Comparison of ENCODE assay signal across 21 mouse cellular contexts in genomic region chr2:10021296-10021695, GRCm38 (mm10). TPM values are rescaled to one million over a fixed set of nuclear protein-coding genes. Genes with fewer than 3 reads are reported as not detected.
A peak's percentile ranks its signal among the peaks of the same experiment; 100 is the strongest.
DNase-seq lines count a peak whose midpoint lies in the region; ATAC-seq and TF ChIP-seq lines count a peak whose summit lies in the region.
"Had no signal": no experiment of that assay in that cellular context is flagged by ENCODE, and none has a peak within 500 bp of the region (broad histone marks: within the 10 kb centered on the region; RNA-seq: fewer than 3 reads in every experiment).

No protein-coding gene starts in this region.

- TF ChIP-seq CTCF in gastrocnemius, adult 2 months (IDR thresholded peaks at IDR 0.05): no peak
- no peak for TF ChIP-seq CTCF in cerebellum, adult 2 months (IDR thresholded peaks at IDR 0.05; ENCODE audit: borderline replicate concordance, insufficient read depth, low read depth, low read length)

- H3K36me3 ChIP-seq in intestine, embryonic 15.5 days: no peaks in the 10 kb centered on the region
- H3K36me3 ChIP-seq: forebrain, embryonic 15.5 days; heart, embryonic 12.5 days; hindbrain, embryonic 13.5 days; limb, embryonic 13.5 days; lung, embryonic 15.5 days had no signal

- TF ChIP-seq POLR2A in cerebellum, adult 2 months (IDR thresholded peaks at IDR 0.05; ENCODE audit: borderline replicate concordance, insufficient read depth, low read length): no peak

- no peaks in the 10 kb centered on the region for H3K4me1 ChIP-seq in cerebellum, adult 2 months (ENCODE audit: control insufficient read depth, insufficient read depth, low read length)
- no peaks in the 10 kb centered on the region for H3K4me1 ChIP-seq in intestine, embryonic 15.5 days (replicated peaks)
- H3K4me1 ChIP-seq: embryonic facial prominence, embryonic 13.5 days; forebrain, embryonic 15.5 days; heart, embryonic 12.5 days; hindbrain, embryonic 13.5 days; limb, embryonic 13.5 days; lung, embryonic 15.5 days had no signal

- DNase-seq in gastrocnemius, adult 2 months: peak; percentile 68
- DNase-seq in gastrocnemius, postnatal 25 days: no peak
- DNase-seq in cerebellum, adult 11 months: peak; percentile 35
- DNase-seq in cerebellum, adult 2 months: peak; percentile 56 to 66
- peak; percentile 50 to 60 for DNase-seq in cerebellum, postnatal 36 days
- DNase-seq in ovary, adult 18-20 months (ENCODE audit: low spot score): no peak
- DNase-seq in frontal cortex, postnatal 36 days (ENCODE audit: low spot score in 2 of 2): no peak
- DNase-seq: heart, postnatal 14 days; lung, postnatal 4 days; retina, postnatal 1 day; thymus, postnatal 14 days had no signal

- no peak for ATAC-seq in intestine, embryonic 15.5 days
- ATAC-seq: forebrain, embryonic 15.5 days; inflammation-experienced regulatory T-cells, adult 6 months had no signal

- H3K27me3 ChIP-seq in cerebellum, adult 2 months (ENCODE audit: control insufficient read depth, insufficient read depth, low read length): no peaks in the 10 kb centered on the region
- H3K27me3 ChIP-seq in intestine, embryonic 15.5 days (replicated peaks): no peaks in the 10 kb centered on the region
- H3K27me3 ChIP-seq: embryonic facial prominence, embryonic 13.5 days; forebrain, embryonic 15.5 days; heart, embryonic 12.5 days; hindbrain, embryonic 13.5 days; limb, embryonic 13.5 days; lung, embryonic 15.5 days had no signal

- H3K27ac ChIP-seq in gastrocnemius, adult 2 months: no peak overlapping the region
- H3K27ac ChIP-seq in cerebellum, adult 2 months (ENCODE audit: insufficient read depth, low read length): no peak overlapping the region
- no peak overlapping the region for H3K27ac ChIP-seq in intestine, embryonic 15.5 days
- H3K27ac ChIP-seq: embryonic facial prominence, embryonic 13.5 days; forebrain, embryonic 15.5 days; hindbrain, embryonic 13.5 days; limb, embryonic 13.5 days; liver, embryonic 14.5 days; lung, embryonic 15.5 days; stomach, postnatal 0 days had no signal

- H3K9me3 ChIP-seq in intestine, embryonic 15.5 days: no peaks in the 10 kb centered on the region
- H3K9me3 ChIP-seq: embryonic facial prominence, embryonic 13.5 days; forebrain, embryonic 15.5 days; heart, embryonic 12.5 days; hindbrain, embryonic 13.5 days; limb, embryonic 13.5 days; lung, embryonic 15.5 days had no signal

- H3K4me3 ChIP-seq in gastrocnemius, adult 2 months: no peak overlapping the region
- no peak overlapping the region for H3K4me3 ChIP-seq in cerebellum, adult 2 months (replicated peaks; ENCODE audit: insufficient read depth, low read depth, low read length)
- no peak overlapping the region for H3K4me3 ChIP-seq in intestine, embryonic 15.5 days (replicated peaks)
- H3K4me3 ChIP-seq: embryonic facial prominence, embryonic 13.5 days; forebrain, embryonic 15.5 days; heart, embryonic 12.5 days; hindbrain, embryonic 13.5 days; limb, embryonic 13.5 days; lung, embryonic 15.5 days had no signal

- H3K9ac ChIP-seq in intestine, embryonic 15.5 days: no peak overlapping the region
- H3K9ac ChIP-seq: embryonic facial prominence, embryonic 13.5 days; forebrain, embryonic 15.5 days; heart, embryonic 12.5 days; hindbrain, embryonic 13.5 days; limb, embryonic 13.5 days; liver, embryonic 14.5 days; lung, embryonic 15.5 days had no signal

- WGBS in cerebellum, adult 2 months: 38% methylated on average over 11 of the region's 11 CpGs
- WGBS in intestine, embryonic 15.5 days: 89% methylated on average over 11 of the region's 11 CpGs

- intact Hi-C loops in gastrocnemius, adult 2 months (cut with DNase I): no loop called here

- H3K4me2 ChIP-seq in intestine, embryonic 15.5 days (replicated peaks): no peak overlapping the region
- H3K4me2 ChIP-seq: embryonic facial prominence, embryonic 13.5 days; forebrain, embryonic 15.5 days; heart, embryonic 12.5 days; hindbrain, embryonic 13.5 days; limb, embryonic 13.5 days; lung, embryonic 15.5 days had no signal

RNA-seq across cellular contexts. Expression of gene Taf3, which starts 27.1 kb away (rescaled TPM):
- 10 to 100 TPM; 10.0 to 12.2 TPM for total RNA-seq in gastrocnemius, adult 2 months (2021)
- total RNA-seq in gastrocnemius, postnatal 25 days (2021): 1 to 10 TPM; 6.4 to 7.6 TPM
- polyA plus RNA-seq in cerebellum, adult 2 months (2012; rRNA removed): 13.0 and 13.1 TPM in 2 replicates
- polyA plus RNA-seq in intestine, embryonic 15.5 days (2015; fragmentation: Nextera tagmentation; extraction: Ambion mirVana): 11.1 and 11.3 TPM in 2 replicates

RNA-seq across cellular contexts. Expression of gene Atp5c1, which starts 59.0 kb away (rescaled TPM):
- total RNA-seq in gastrocnemius, adult 2 months (2021): 100 to 1,000 TPM; 773 to 991 TPM
- 100 to 1,000 TPM; 828 to 842 TPM for total RNA-seq in gastrocnemius, postnatal 25 days (2021)
- polyA plus RNA-seq in cerebellum, adult 2 months (2012; rRNA removed): 527 TPM in 2 replicates
- polyA plus RNA-seq in intestine, embryonic 15.5 days (2015; fragmentation: Nextera tagmentation; extraction: Ambion mirVana): 836 and 873 TPM in 2 replicates

RNA-seq across cellular contexts. Expression of gene Kin, which starts 59.1 kb away (rescaled TPM):
- 1 to 10 TPM; 6.0 to 6.3 TPM for total RNA-seq in gastrocnemius, adult 2 months (2021)
- 1 to 10 TPM; 5.0 to 6.1 TPM for total RNA-seq in gastrocnemius, postnatal 25 days (2021)
- polyA plus RNA-seq in cerebellum, adult 2 months (2012; rRNA removed): 14.8 and 16.7 TPM in 2 replicates
- polyA plus RNA-seq in intestine, embryonic 15.5 days (2015; fragmentation: Nextera tagmentation; extraction: Ambion mirVana): 22.4 and 26.4 TPM in 2 replicates

Comparison
In these comparisons a context has a peak if more than half of its experiments do, and no peak if none do; other contexts are left out.
1. DNase-seq: peak in gastrocnemius, adult 2 months (single experiment), cerebellum, adult 11 months (single experiment), cerebellum, adult 2 months (2 of 2) and cerebellum, postnatal 36 days (2 of 2); none in gastrocnemius, postnatal 25 days (single experiment), ovary, adult 18-20 months (single experiment) and frontal cortex, postnatal 36 days (0 of 2).